Mouse (Mus musculus): Measurements from ENCODE around the gene Vmn1r4.

The Vmn1r4 gene

GRCm38 (mm10) chr6:56923726-56924707 lies at the start of gene Vmn1r4, which contains the start of gene Nt5c3:
Vmn1r4 (plus strand) TSS chr6:56924015.
Nt5c3 (minus strand) TSS chr6:56923932.
- ATAC-seq (ENCODE audit: low TSS enrichment): peak; percentile 94

GRCm38 (mm10) chr6:56876870-56877269 lies 46.9 kb upstream of the Vmn1r4 start:
- peak; percentile 92 for ATAC-seq (ENCODE audit: low TSS enrichment)

GRCm38 (mm10) chr6:56877985-56878384 lies 45.8 kb upstream of the Vmn1r4 start:
- peak; percentile 50 for ATAC-seq (ENCODE audit: low TSS enrichment)

- peak; percentile 14; the same call in 1 of the 2 replicates for ATAC-seq (ENCODE audit: low TSS enrichment)
These were observed 44.4 kb upstream of the Vmn1r4 start for GRCm38 (mm10) chr6:56879352-56879955.

- peak; percentile 57; the same call in 1 of the 2 replicates for ATAC-seq (ENCODE audit: low TSS enrichment)
These were observed 35.3 kb upstream of the Vmn1r4 start for GRCm38 (mm10) chr6:56888561-56888960.

GRCm38 (mm10) chr6:56890762-56891161 lies 33.1 kb upstream of the Vmn1r4 start:
- no peak for ATAC-seq (ENCODE audit: low TSS enrichment)

- ATAC-seq (ENCODE audit: low TSS enrichment): no peak
These were observed 24.2 kb upstream of the Vmn1r4 start for GRCm38 (mm10) chr6:56899601-56900000.

- ATAC-seq (ENCODE audit: low TSS enrichment): no peak
These were observed 22.5 kb upstream of the Vmn1r4 start for GRCm38 (mm10) chr6:56901336-56901735.

GRCm38 (mm10) chr6:56901824-56902386 lies 21.9 kb upstream of the Vmn1r4 start:
- ATAC-seq (ENCODE audit: low TSS enrichment): peak; percentile 75

- ATAC-seq (ENCODE audit: low TSS enrichment): no peak
These were observed 21.0 kb upstream of the Vmn1r4 start for GRCm38 (mm10) chr6:56902606-56903520.

GRCm38 (mm10) chr6:56903831-56904230 lies 20.0 kb upstream of the Vmn1r4 start:
- ATAC-seq (ENCODE audit: low TSS enrichment): no peak

GRCm38 (mm10) chr6:56904330-56904729 lies 19.5 kb upstream of the Vmn1r4 start:
- ATAC-seq (ENCODE audit: low TSS enrichment): peak; percentile 66

- no peak for ATAC-seq (ENCODE audit: low TSS enrichment)
These were observed 18.8 kb upstream of the Vmn1r4 start for GRCm38 (mm10) chr6:56904982-56905381.

GRCm38 (mm10) chr6:56905486-56905885 lies 18.3 kb upstream of the Vmn1r4 start:
- ATAC-seq (ENCODE audit: low TSS enrichment): no peak

GRCm38 (mm10) chr6:56906121-56906846 lies 17.5 kb upstream of the Vmn1r4 start:
- no peak for ATAC-seq (ENCODE audit: low TSS enrichment)

GRCm38 (mm10) chr6:56907973-56908372 lies 15.8 kb upstream of the Vmn1r4 start:
- no peak for ATAC-seq (ENCODE audit: low TSS enrichment)

GRCm38 (mm10) chr6:56908397-56908796 lies 15.4 kb upstream of the Vmn1r4 start:
- ATAC-seq (ENCODE audit: low TSS enrichment): no peak

GRCm38 (mm10) chr6:56908912-56909311 lies 14.9 kb upstream of the Vmn1r4 start:
- ATAC-seq (ENCODE audit: low TSS enrichment): peak; percentile 61

GRCm38 (mm10) chr6:56910910-56911309 lies 12.9 kb upstream of the Vmn1r4 start:
- no peak for ATAC-seq (ENCODE audit: low TSS enrichment)

- ATAC-seq (ENCODE audit: low TSS enrichment): peak; percentile 71
These were observed 10.5 kb upstream of the Vmn1r4 start for GRCm38 (mm10) chr6:56913092-56913858.
